Mouse (Mus musculus) midbrain, postnatal 0 days (tissue): Measurements from ENCODE around the gene 4933407L21Rik. TPM values are rescaled to one million over a fixed set of nuclear protein-coding genes. Genes with fewer than 3 reads are reported as not detected.

ENCODE experiments used
- ATAC-seq: fragments of 200-750 bp; cut with Nextera tagmentation; 2 replicates; pipeline ENCODE4 v1.8.0; 2017; ENCODE audit warnings: moderate number of reproducible peaks, mild to moderate bottlenecking, moderate TSS enrichment, moderate library complexity; ENCODE audit not compliant: low FRiP score
- DNase-seq: peaks from one replicate; pipeline ENCODE4 v3.0.0-alpha.2; 2015; ENCODE audit warnings: low spot score
- H3K27ac ChIP-seq: fragments of 300-500 bp; sonication (generic); 2 replicates; pipeline ENCODE4 v1.5.1; 2014; ENCODE audit warnings: low read depth, mild to moderate bottlenecking, low read length, mixed read lengths
- H3K27me3 ChIP-seq: fragments of 300-500 bp; sonication (generic); 2 replicates; pipeline ENCODE4 v1.6.1; 2014; ENCODE audit warnings: low read length, control low read depth, mixed read lengths; ENCODE audit not compliant: insufficient read depth
- H3K36me3 ChIP-seq: fragments of 300-500 bp; sonication (generic); 2 replicates; pipeline ENCODE4 v1.6.1; 2014; ENCODE audit warnings: low read length, control low read depth, mixed read lengths; ENCODE audit not compliant: insufficient read depth
- H3K4me1 ChIP-seq: fragments of 300-500 bp; sonication (generic); 2 replicates; pipeline ENCODE4 v1.6.1; 2014; ENCODE audit warnings: mild to moderate bottlenecking, control low read depth, antibody characterized with exemption, low read length, mixed read lengths; ENCODE audit not compliant: insufficient read depth
- H3K4me2 ChIP-seq: fragments of 300-500 bp; sonication (generic); 2 replicates; pipeline ENCODE4 v1.6.1; 2014; ENCODE audit warnings: low read depth, mild to moderate bottlenecking, low read length, mixed read lengths; ENCODE audit not compliant: poor library complexity, severe bottlenecking
- H3K4me3 ChIP-seq: fragments of 300-500 bp; sonication (generic); 2 replicates; pipeline ENCODE4 v1.5.1; 2014; ENCODE audit warnings: low read depth, mild to moderate bottlenecking, low read length, moderate library complexity
- H3K9ac ChIP-seq: fragments of 300-500 bp; sonication (generic); replicated peaks from 2 replicates; pipeline ENCODE4 v1.6.1; 2014; ENCODE audit warnings: mild to moderate bottlenecking, low read length, moderate library complexity, mixed read lengths; ENCODE audit not compliant: poor library complexity, severe bottlenecking
- H3K9me3 ChIP-seq: fragments of 300-500 bp; sonication (generic); 2 replicates; pipeline ENCODE4 v1.6.1; 2016; ENCODE audit warnings: low read length, control low read depth
- CTCF ChIP-seq: IDR thresholded peaks from 2 replicates; pipeline ENCODE4 v1.5.1; 2016; ENCODE audit warnings: antibody characterized with exemption, mild to moderate bottlenecking
- WGBS: fragments of 180-500 bp; shearing (Covaris S2); extraction: QIAGEN DNeasy Blood & Tissue Kit; methylation state at CpG from one replicate; pipeline ENCODE4 v1.1.7; 2014; 5-methylcytosine and 5-hydroxymethylcytosine counted together
- polyA plus RNA-seq: library from polyadenylated mRNA; unstranded; fragments of >200 nt; fragmentation: Nextera tagmentation; extraction: Ambion mirVana; gene quantifications from 2 replicates; pipeline ENCODE4 v1.2.1, GENCODE M21; 2015
- total RNA-seq: library from RNA; depleted of rRNA; stranded (reverse); fragments of >200 nt; gene quantifications from 2 replicates; pipeline ENCODE4 v1.2.3, GENCODE M21; 2014

4933407L21Rik gene
- total and polyA plus RNA-seq, 2 experiments from 2014 or later: 9.4 to 10.1 TPM

- DNase-seq (no peak), ATAC-seq (no peak)
- no peak for TF ChIP-seq CTCF
- Histone ChIP-seq H3K4me2 (no peak overlapping the region), H3K9ac (no peak overlapping the region), H3K27ac (peak overlapping the region; percentile 48), H3K4me1 (peaks cover 13% of the 10 kb centered on the region), H3K27me3 (no peaks in the 10 kb centered on the region), H3K9me3 (no peaks in the 10 kb centered on the region), H3K4me3 (no peak overlapping the region), H3K36me3 (no peaks in the 10 kb centered on the region)
- WGBS: 51% methylated on average over 5 of the region's 5 CpGs
These were observed 5.4 kb upstream of the 4933407L21Rik start for GRCm38 (mm10) chr1:85922865-85923211.

- Histone ChIP-seq H3K9me3 (no peaks in the 10 kb centered on the region), H3K27ac (no peak overlapping the region), H3K9ac (no peak overlapping the region), H3K4me2 (no peak overlapping the region), H3K4me3 (no peak overlapping the region), H3K27me3 (no peaks in the 10 kb centered on the region), H3K36me3 (no peaks in the 10 kb centered on the region), H3K4me1 (peaks cover 24% of the 10 kb centered on the region; the same call in 1 of the 2 replicates)
- WGBS: 87% methylated on average over 5 of the region's 5 CpGs
- DNase-seq: no peak
- ATAC-seq: no peak
- TF ChIP-seq CTCF: no peak
These were observed 3.1 kb upstream of the 4933407L21Rik start for GRCm38 (mm10) chr1:85925183-85925582.

- ATAC-seq (peak; percentile 15), DNase-seq (no peak)
- H3K4me1 ChIP-seq: peaks cover 25% of the 10 kb centered on the region; the same call in 1 of the 2 replicates
- H3K9me3 ChIP-seq: no peaks in the 10 kb centered on the region
- H3K36me3 ChIP-seq: no peaks in the 10 kb centered on the region
- no peak overlapping the region for H3K9ac ChIP-seq
- no peaks in the 10 kb centered on the region for H3K27me3 ChIP-seq
- no peak for TF ChIP-seq CTCF
- H3K4me2 ChIP-seq: no peak overlapping the region
- H3K27ac ChIP-seq: peak overlapping the region; percentile 80
- WGBS: 45% methylated on average over 4 of the region's 4 CpGs
- no peak overlapping the region for H3K4me3 ChIP-seq
These were observed 394 bp downstream of the 4933407L21Rik start for GRCm38 (mm10) chr1:85928688-85929065.

- 82% methylated on average over 6 of the region's 6 CpGs for WGBS
- ATAC-seq (no peak), DNase-seq (no peak)
- peak overlapping the region; percentile 80 for H3K27ac ChIP-seq
- H3K4me2 ChIP-seq: no peak overlapping the region
- H3K27me3 ChIP-seq: no peaks in the 10 kb centered on the region
- no peaks in the 10 kb centered on the region for H3K36me3 ChIP-seq
- no peak overlapping the region for H3K9ac ChIP-seq
- H3K9me3 ChIP-seq: no peaks in the 10 kb centered on the region
- H3K4me1 ChIP-seq: peaks cover 31% of the 10 kb centered on the region
- no peak overlapping the region for H3K4me3 ChIP-seq
- no peak for TF ChIP-seq CTCF
These were observed 1.1 kb downstream of the 4933407L21Rik start for GRCm38 (mm10) chr1:85929406-85929805.

- no peaks in the 10 kb centered on the region for H3K36me3 ChIP-seq
- 78% methylated on average over 5 of the region's 5 CpGs for WGBS
- no peak overlapping the region for H3K9ac ChIP-seq
- peaks cover 31% of the 10 kb centered on the region for H3K4me1 ChIP-seq
- H3K9me3 ChIP-seq: no peaks in the 10 kb centered on the region
- ATAC-seq (no peak), DNase-seq (peak; percentile 31)
- no peaks in the 10 kb centered on the region for H3K27me3 ChIP-seq
- no peak for TF ChIP-seq CTCF
- H3K27ac ChIP-seq: no peak overlapping the region
- no peak overlapping the region for H3K4me2 ChIP-seq
- H3K4me3 ChIP-seq: no peak overlapping the region
These were observed 2.9 kb downstream of the 4933407L21Rik start for GRCm38 (mm10) chr1:85931170-85931569.

GRCm38 (mm10) chr1:85933226-85933625, 4.9 kb downstream of the 4933407L21Rik start:
- H3K4me3 ChIP-seq: no peak overlapping the region
- 29% methylated on average over 7 of the region's 7 CpGs for WGBS
- DNase-seq: no peak
- H3K36me3 ChIP-seq: no peaks in the 10 kb centered on the region
- TF ChIP-seq CTCF: no peak
- H3K4me1 ChIP-seq: peaks cover 23% of the 10 kb centered on the region
- no peak overlapping the region for H3K9ac ChIP-seq
- ATAC-seq: no peak
- H3K27ac ChIP-seq: peak overlapping the region; percentile 64
- no peaks in the 10 kb centered on the region for H3K9me3 ChIP-seq
- H3K27me3 ChIP-seq: no peaks in the 10 kb centered on the region
- H3K4me2 ChIP-seq: no peak overlapping the region; the same call in 1 of the 2 replicates
